18 mouse cellular contexts compared by ENCODE assay signal in genomic region chr3:17636276-17636675, GRCm38 (mm10).
DNase-seq lines count a peak whose midpoint lies in the region; ATAC-seq lines count a peak whose summit lies in the region.
"Had no signal": no experiment of that assay in that cellular context is flagged by ENCODE, and none has a peak within 500 bp of the region (broad histone marks: within the 10 kb centered on the region; RNA-seq: fewer than 3 reads in every experiment).

No protein-coding gene starts in this region.

- DNase-seq in frontal cortex, postnatal 10 days (ENCODE audit: low spot score in 2 of 2) = no peak
- DNase-seq in brain, adult 2 months (ENCODE audit: low read depth, low spot score) = peak; percentile 54
- DNase-seq in testis, postnatal 10 days (ENCODE audit: low spot score) = no peak
- DNase-seq: adrenal gland, adult 2 months; adrenal gland, adult 8-10 months; adrenal gland, postnatal 10 days; adrenal gland, postnatal 14 days; adrenal gland, postnatal 25 days; adrenal gland, postnatal 36 days; B cell, adult 2 months; cerebellum, adult 11 months; cerebellum, adult 11-12 months; cerebellum, adult 18-20 months; cerebellum, adult 2 months had no signal

- peak; percentile 88 for ATAC-seq in frontal cortex, adult (ENCODE audit: low TSS enrichment)
- ATAC-seq: activated CD4-positive, CD25-positive, alpha-beta regulatory T cell, adult 4 months; CD4-positive, CD25-positive, alpha-beta regulatory T cell, adult 4 months; Patski had no signal
